Mouse (Mus musculus) lung, adult 18-20 months (tissue): Measurements from ENCODE around the gene Lnx1.

Experiments used
- DNase-seq, 2 experiments: peaks; one replicate each; pipeline ENCODE4 v3.0.0; 2022; ENCODE audit warnings: mixed read lengths in 2 of 2

Gene Lnx1

GRCm38 (mm10) chr5:74648216-74648615, 54.5 kb downstream of the Lnx1 start:
- no peak for DNase-seq

GRCm38 (mm10) chr5:74647584-74647984, 55.1 kb downstream of the Lnx1 start:
- DNase-seq = no peak

DNA sequence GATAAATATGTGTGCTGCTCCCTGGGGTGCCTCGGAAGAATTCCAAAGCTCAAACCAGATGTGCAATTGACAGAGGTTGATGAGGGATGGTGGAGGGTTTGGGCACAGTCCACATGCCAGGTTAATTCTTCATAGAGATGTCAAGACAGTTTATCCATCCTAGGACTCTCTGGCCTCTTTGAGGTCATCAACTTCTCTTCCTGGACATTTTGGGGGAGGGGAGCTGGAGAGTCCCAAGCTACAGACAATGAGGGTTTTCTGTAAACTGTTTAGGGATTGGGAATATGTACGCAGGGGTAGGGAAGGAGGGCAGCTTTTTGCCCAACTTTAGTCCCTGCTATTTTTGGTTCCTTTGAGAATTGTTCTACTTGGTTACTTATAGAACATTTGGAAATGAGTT, 60.4 kb downstream of the Lnx1 start:
- no peak for DNase-seq

GRCm38 (mm10) chr5:74641000-74641399, 61.7 kb downstream of the Lnx1 start:
- peak in 1 of 2 experiments; percentile 42 for DNase-seq

DNA sequence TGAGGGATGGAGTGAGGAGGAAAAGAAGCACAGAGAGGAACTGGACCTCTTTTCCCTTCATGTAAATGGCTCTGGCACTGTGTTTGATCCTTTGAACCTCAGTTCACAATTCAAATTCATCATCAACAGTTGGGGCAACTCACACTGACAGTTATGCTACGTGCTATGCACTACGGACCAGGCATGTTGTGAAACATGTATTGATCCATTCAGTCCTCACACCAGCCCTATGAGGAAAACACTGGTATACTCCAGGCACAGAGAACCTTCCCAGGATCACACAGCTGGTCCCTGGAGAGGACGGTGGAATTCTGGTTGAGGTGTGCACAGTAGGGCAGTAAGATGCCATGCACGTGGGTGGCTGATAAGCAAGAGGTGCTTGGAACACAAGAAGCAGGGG, 62.2 kb downstream of the Lnx1 start:
- no peak for DNase-seq

- no peak for DNase-seq
These were observed 63.2 kb downstream of the Lnx1 start for GRCm38 (mm10) chr5:74639516-74639915.

DNA sequence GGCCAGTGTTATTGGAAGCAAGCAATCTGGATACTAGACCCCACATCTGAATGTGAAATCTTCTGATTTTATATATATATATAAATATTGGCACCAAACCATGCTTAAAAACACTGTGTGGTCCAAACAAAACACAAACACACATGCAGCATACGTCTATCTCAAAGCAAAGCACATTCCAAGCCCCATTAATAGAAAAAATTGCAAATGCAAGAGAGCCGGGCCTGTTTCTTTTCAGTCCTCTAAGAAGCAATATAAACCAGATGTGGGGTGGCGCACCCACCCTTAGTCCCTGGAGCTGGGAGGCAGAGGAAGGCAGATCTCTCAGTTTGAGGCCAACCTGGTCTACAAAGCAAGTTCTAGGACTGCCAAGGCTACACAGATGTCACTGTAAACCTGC, 68.3 kb downstream of the Lnx1 start:
- DNase-seq = no peak

DNA sequence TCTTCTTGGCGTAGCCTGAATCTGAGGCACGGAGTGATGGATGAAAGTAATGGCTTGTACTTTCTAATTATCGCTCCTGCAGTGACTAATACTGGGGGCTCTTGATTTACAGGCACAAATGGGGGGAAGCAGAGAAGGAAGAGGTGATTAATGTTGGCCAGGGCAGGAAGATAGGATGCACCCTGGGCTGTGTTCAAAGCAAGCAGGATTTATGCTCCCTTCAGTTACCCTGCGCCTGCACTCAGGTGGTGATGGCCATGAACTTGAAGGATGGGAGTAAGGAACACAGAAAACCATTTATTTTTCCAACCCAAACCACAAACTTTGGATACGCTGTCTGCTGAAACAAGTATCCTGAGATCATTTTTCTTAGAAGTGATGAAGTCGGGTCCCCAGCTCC, 69.3 kb downstream of the Lnx1 start:
- DNase-seq = no peak

GRCm38 (mm10) chr5:74632369-74633114, 70.2 kb downstream of the Lnx1 start:
- no peak for DNase-seq

- no peak for DNase-seq
These were observed 74.7 kb downstream of the Lnx1 start for GRCm38 (mm10) chr5:74628001-74628400.

- no peak for DNase-seq
These were observed 78.3 kb downstream of the Lnx1 start for GRCm38 (mm10) chr5:74624385-74624784.

DNA sequence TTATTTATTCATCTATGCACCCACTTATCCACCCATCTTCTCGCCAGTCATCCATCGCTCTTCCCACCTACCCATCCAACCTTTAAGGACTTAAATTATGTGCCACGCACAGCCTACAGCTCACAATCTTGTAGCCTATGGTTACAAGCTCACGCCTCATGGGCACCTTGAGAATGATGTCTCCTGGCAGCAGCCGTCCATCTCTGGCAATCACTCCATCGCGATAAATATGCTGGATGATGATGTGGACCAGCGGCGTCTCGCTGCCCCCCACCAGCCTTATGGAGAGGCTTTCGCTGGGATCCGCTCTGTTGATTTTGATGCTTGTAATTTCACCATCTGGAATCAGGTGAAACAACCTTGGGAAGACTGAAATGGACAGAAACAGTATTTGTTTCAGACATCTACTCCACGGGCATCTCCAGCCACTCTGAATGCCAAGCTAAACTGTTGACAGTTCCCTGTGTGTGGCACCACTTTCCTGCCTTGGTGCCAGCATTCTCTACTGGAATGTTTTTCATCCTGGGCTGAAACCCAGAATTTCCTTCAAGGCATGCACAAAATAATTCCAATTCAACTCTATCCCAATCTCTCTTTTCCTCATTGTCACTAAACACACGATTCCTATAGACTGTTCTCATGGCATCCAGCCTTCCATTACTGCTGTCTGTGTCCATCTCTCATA, 79.3 kb downstream of the Lnx1 start:
- no peak for DNase-seq

- DNase-seq = no peak
These were observed 80.8 kb downstream of the Lnx1 start for GRCm38 (mm10) chr5:74621691-74622470.

GRCm38 (mm10) chr5:74618573-74619059, 84.1 kb downstream of the Lnx1 start:
- DNase-seq = peak in 1 of 2 experiments; percentile 29

DNA sequence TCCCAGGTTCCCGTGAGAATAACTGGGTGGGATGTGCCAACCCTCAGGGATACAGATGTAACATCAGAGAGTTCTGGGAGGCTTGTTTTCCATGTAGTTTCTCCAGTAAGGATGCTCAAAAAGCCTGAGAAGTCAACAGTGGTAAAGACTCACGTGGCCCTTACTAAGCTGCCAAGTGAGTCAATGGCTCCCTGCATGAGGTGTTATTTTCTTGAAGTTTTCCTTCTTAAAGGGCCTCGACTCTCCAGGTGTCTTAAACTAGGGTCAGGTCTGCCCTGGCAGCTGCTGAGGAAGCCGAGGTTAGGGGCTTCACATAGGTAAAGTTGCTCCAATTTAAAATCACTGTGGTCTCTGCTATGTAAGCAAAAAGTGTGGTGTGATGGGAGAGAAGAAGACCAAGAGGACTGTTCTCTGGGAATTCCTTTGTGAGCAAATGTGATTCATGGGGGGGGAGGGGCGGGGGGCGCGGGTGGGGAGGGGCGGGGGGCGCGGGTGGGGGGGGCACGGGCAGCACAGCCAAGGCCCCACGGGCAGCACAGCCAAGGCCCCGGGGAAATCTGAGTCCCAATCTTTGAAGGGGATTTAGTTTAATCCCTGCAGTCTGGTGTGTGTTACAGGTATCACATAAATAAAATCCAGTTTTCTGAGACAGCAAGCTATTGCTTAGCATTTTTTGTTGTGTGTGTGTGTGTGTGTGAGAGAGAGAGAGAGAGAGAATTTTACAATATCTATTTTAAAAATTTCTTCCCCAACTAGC, 84.7 kb downstream of the Lnx1 start:
- DNase-seq = no peak

DNA sequence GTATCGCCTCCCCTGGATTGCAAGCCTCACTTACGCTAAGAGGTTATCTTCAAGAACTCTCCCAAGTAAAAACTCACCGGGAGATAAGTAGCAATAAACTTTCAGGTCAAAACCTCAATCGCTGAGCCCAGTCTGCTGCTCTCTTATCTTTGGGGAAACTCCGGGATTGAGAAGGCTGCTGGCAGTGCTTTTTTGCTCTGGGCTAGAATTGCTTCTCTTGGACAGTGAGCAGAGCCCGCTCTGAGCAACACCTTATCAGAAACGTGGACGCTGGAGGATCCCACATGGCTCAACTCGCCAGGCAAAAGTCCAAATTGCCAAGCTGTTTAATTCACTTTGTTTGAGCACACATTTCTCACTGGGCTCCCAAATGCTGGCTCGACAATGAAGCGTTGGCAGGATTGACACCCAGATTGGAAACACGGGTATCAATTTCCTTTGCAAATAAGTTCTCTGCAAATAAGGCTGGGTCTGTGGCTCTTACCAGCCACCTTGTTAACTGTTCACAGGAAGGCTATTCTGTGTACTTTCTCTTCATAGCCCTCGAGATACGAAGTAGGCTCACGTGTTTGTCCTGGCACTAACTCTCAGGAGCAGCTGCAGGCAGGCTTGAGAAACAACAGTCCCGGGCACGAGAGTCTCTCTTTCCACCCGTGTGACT, 89.1 kb downstream of the Lnx1 start:
- DNase-seq = peak; percentile 82 to 86

DNA sequence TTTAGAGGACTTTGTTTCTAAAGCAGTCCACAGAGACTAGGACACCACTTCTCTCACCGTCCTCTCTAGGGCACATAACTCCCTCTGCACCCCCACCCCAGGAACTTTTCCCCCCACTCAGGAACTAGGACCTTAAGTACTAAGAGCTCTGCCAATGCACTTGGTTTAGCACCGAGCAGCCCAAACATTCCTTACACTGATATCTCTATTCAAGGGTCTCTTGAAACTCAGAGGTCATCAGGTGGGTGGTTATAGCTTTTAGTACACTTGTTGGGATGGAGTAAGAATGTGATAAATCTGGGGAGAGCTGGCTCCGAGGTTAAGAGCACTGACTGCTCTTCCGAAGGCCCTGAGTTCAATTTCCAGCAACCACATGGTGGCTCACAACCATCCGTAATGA, 90.0 kb downstream of the Lnx1 start:
- DNase-seq = no peak

- no peak for DNase-seq
These were observed 92.2 kb downstream of the Lnx1 start for GRCm38 (mm10) chr5:74610511-74610910.

DNA sequence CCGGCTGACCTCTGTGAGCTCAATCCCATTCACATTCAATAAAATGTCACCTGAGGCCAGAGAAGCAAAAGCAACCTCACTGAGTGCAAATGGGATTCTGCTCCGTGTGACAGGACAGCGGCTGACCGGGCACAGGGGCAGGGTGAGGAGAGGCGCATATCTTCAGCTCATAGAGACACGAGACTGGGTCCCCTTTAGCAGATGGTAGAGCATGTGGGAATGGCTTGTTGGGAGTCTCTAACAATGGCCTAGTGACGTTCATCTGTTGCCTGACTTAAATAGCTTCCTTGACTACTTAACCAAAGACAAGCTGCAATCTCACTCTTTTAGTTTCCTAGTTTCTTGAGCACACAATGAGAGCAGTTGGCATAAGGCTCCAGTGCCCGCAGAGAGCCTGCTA, 96.5 kb downstream of the Lnx1 start:
- DNase-seq = no peak

GRCm38 (mm10) chr5:74603306-74603705, 99.4 kb downstream of the Lnx1 start:
- DNase-seq = peak; percentile 65 to 76

- no peak for DNase-seq
These were observed 100.3 kb downstream of the Lnx1 start for GRCm38 (mm10) chr5:74602371-74602770.

- no peak for DNase-seq
These were observed 100.7 kb downstream of the Lnx1 start for GRCm38 (mm10) chr5:74601965-74602364.
